In the genomic region with DNA sequence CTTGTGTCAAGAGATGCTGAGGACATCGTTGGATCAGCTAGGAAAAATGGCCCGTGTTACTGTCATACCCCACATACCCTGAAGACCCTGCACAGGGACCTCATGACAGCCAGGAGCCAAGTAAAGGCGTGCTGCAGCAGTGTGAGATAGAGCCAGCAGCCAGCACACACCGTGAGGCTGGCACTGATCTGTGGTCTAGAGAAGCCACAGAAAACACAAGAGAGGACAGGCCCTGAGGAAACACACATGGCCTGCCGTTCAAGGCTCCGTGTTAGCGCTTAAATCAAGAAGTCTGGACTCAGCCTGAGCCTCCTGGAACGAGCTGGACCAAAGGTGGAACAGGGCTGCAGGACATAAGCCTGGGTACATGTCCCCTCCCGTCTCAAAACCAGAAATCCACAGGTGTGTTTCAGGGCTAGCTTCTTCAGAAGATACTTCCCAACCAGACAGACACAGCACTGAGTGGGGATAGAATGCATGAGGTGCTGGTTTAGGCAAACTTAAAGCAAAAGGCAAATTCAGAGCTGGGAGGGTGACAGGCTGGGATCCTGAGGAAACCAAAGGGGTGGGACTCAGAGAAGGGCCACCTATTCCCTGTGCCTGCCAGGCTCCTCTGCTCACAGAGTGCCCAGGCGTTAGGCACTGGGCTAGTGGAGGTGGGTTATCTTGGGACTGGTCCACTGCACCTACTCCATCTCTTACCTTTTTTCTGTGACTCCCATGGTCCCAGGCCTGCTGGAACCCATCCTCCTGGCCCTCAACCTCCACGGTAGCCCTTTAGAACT, we compare ENCODE assay signal across 14 mouse cellular contexts. TPM values are rescaled to one million over a fixed set of nuclear protein-coding genes. Genes with fewer than 3 reads are reported as not detected.
DNase-seq lines count a peak whose midpoint lies in the region; ATAC-seq lines count a peak whose summit lies in the region.
"Had no signal": no experiment of that assay in that cellular context is flagged by ENCODE, and none has a peak within 500 bp of the region (broad histone marks: within the 10 kb centered on the region; RNA-seq: fewer than 3 reads in every experiment).

No protein-coding gene starts in this region.

- WGBS in limb, embryonic 11.5 days, result 79% methylated on average over 11 of the region's 11 CpGs
- 84% methylated on average over 11 of the region's 11 CpGs for WGBS in limb, embryonic 10.5 days

- peak; percentile 2 for DNase-seq in gastrocnemius, postnatal 10 days
- DNase-seq in gastrocnemius, adult 18-20 months (ENCODE audit: low spot score), result no peak
- no peak for DNase-seq in limb, embryonic 11.5 days (ENCODE audit: low spot score)
- no peak for DNase-seq in limb, embryonic 10.5 days (ENCODE audit: low spot score)
- DNase-seq in urinary bladder, adult 2 months (ENCODE audit: low spot score), result peak; percentile 15
- no peak for DNase-seq in urinary bladder, postnatal 25 days (ENCODE audit: low spot score)
- DNase-seq in urinary bladder, postnatal 14 days (ENCODE audit: low spot score), result peak; percentile 2
- DNase-seq in spleen, postnatal 14 days (ENCODE audit: low spot score in 2 of 2), result no peak
- DNase-seq: cerebellum, adult 11-12 months; embryo, embryonic 11 days had no signal

- H3K27ac ChIP-seq in limb, embryonic 11.5 days (replicated peaks; ENCODE audit: low read depth, low read length), result no peak overlapping the region
- no peak overlapping the region for H3K27ac ChIP-seq in limb, embryonic 10.5 days
- H3K27ac ChIP-seq: heart, adult 2 months had no signal

- no peak overlapping the region for H3K4me2 ChIP-seq in limb, embryonic 11.5 days (ENCODE audit: low read depth, severe bottlenecking)
- H3K4me2 ChIP-seq: kidney, embryonic 15.5 days had no signal

- no peak overlapping the region for H3K9ac ChIP-seq in limb, embryonic 11.5 days (ENCODE audit: low read length)
- H3K9ac ChIP-seq: kidney, embryonic 15.5 days had no signal

- H3K9me3 ChIP-seq in limb, embryonic 11.5 days (ENCODE audit: control insufficient read depth, low read length), result no peaks in the 10 kb centered on the region
- H3K9me3 ChIP-seq in limb, embryonic 10.5 days (replicated peaks), result no peaks in the 10 kb centered on the region
- H3K9me3 ChIP-seq: G1E; kidney, embryonic 15.5 days had no signal

- H3K4me3 ChIP-seq in limb, embryonic 11.5 days (ENCODE audit: low read depth, low read length), result no peak overlapping the region
- H3K4me3 ChIP-seq in limb, embryonic 10.5 days, result no peak overlapping the region
- H3K4me3 ChIP-seq: heart, adult 2 months; kidney, embryonic 15.5 days had no signal

- no peaks in the 10 kb centered on the region for H3K4me1 ChIP-seq in limb, embryonic 11.5 days (ENCODE audit: control insufficient read depth, insufficient read depth, low read length)
- H3K4me1 ChIP-seq in limb, embryonic 10.5 days, result peaks cover 7% of the 10 kb centered on the region; the same call in 1 of the 2 replicates

- no peaks in the 10 kb centered on the region for H3K36me3 ChIP-seq in limb, embryonic 11.5 days (ENCODE audit: control insufficient read depth, insufficient read depth, low read length)
- no peaks in the 10 kb centered on the region for H3K36me3 ChIP-seq in limb, embryonic 10.5 days
- H3K36me3 ChIP-seq: G1E; kidney, embryonic 15.5 days had no signal

- ATAC-seq in limb, embryonic 11.5 days (ENCODE audit: insufficient number of reproducible peaks, low FRiP score, low TSS enrichment, low read depth), result 0 out of 2 replicates have a peak, but pooled peaks have one; percentile 31
- ATAC-seq: hindbrain, embryonic 16.5 days had no signal

- no peaks in the 10 kb centered on the region for H3K27me3 ChIP-seq in limb, embryonic 11.5 days (ENCODE audit: control insufficient read depth, insufficient read depth, low read length)
- H3K27me3 ChIP-seq in limb, embryonic 10.5 days (ENCODE audit: low read depth, poor library complexity, severe bottlenecking), result no peaks in the 10 kb centered on the region
- H3K27me3 ChIP-seq: kidney, embryonic 15.5 days had no signal

RNA-seq across cellular contexts. Expression of gene Sik1, which starts 9.3 kb away (rescaled TPM):
- 10 to 100 TPM; 30.6 to 33.2 TPM for total RNA-seq in gastrocnemius, postnatal 10 days (2021)
- 10 to 100 TPM; 23.5 to 27.8 TPM for total RNA-seq in gastrocnemius, adult 18-20 months (2021)
- 12.2 and 12.6 TPM in 2 replicates for polyA plus RNA-seq in limb, embryonic 11.5 days (2014; fragmentation: Nextera tagmentation; extraction: Ambion mirVana)
- polyA plus RNA-seq in limb, embryonic 10.5 days (2016; fragmentation: Nextera tagmentation; extraction: Ambion mirVana), result 10.3 and 13.4 TPM in 2 replicates
- polyA plus RNA-seq in urinary bladder, adult 2 months (2012; rRNA removed), result 32.3 and 34.9 TPM in 2 replicates

Comparison
In these comparisons a context has a peak if more than half of its experiments do, and no peak if none do; other contexts are left out.
1. DNase-seq: peak in gastrocnemius, postnatal 10 days (single experiment), urinary bladder, adult 2 months (single experiment) and urinary bladder, postnatal 14 days (single experiment); none in gastrocnemius, adult 18-20 months (single experiment), limb, embryonic 11.5 days (single experiment), limb, embryonic 10.5 days (single experiment), urinary bladder, postnatal 25 days (single experiment) and spleen, postnatal 14 days (0 of 2).